Mouse (Mus musculus): ENCODE results near the gene Olfr1351. TPM values are rescaled to one million over a fixed set of nuclear protein-coding genes. Genes with fewer than 3 reads are reported as not detected.
"Not testable (repeated sequence)": the region's sequence is repeated elsewhere in the genome, so short reads cannot be mapped to it uniquely, and the experiment has no call there.

Olfr1351 gene
- not detected in 2 replicates for total RNA-seq (2015)
- not detected in 2 replicates for total RNA-seq (2017)

DNA sequence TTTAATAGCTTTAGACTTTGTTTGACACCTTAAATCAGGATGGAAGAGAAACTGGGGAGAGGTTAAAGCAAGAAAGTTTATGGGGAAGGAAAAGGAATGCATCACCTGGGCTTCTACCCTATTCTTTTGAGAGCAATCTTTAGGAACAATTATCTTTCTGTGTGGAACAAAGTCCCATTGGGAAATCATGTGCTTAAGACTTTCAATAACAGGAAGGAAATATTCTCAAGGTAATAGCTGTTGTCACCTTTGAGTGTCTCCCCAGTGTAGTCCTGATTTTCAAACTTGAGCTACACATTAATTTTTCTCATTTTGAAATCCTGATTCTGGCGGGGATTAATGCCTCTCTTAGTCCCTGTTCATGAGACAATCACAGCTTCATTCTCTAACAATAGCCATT is at the start of gene Olfr1351:
TSS of gene Olfr1351 (plus strand) at position 301 of the 400 bp plus-strand sequence.
- no peak for ATAC-seq (ENCODE audit: poor library complexity, severe bottlenecking)

DNA sequence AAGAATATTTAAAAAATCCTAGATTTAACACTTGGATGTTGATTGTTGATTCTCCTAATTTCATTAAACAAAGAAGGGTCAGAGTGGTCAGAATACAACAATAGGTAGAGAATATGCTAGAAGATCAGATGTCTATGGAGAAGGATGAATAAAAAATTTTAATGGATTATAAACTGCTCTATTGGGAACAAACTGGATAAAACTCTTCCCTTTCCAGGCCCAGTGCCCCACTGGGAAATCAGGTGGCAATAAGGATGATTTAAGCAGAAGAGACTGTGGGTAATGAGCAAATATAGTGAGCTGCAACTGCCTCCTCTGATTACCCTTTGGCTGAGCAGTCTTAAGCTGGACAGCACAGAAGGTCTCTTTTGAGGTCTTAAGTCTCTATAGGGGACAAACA is 49.3 kb upstream of the Olfr1351 start, which contains the start of gene Olfr1353:
TSS of gene Olfr1353 (plus strand) at position 301 of the 400 bp plus-strand sequence.
- not testable (repeated sequence) for ATAC-seq (ENCODE audit: poor library complexity, severe bottlenecking)

DNA sequence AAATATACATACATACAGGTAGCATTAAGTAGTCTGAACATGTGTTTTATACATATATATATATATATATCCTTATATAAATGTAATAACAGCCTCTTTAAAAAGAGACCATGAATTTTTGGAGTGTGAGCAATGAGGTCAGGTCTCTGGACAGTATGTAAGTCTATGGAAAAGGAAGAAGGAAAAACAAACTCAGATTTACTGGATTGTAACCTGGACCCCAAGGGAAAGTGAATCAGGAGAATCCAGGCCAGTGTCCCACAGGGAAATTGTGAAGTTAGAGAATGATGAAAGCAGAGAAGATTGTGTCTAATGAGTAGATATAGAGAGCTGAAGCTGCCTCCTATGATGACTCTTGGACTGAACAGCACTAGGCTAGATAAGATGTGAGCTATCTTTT is 31.5 kb upstream of the Olfr1351 start, which contains the start of gene Olfr1352:
TSS of gene Olfr1352 (plus strand) at position 301 of the 400 bp plus-strand sequence.
- ATAC-seq (ENCODE audit: poor library complexity, severe bottlenecking) = no peak

DNA sequence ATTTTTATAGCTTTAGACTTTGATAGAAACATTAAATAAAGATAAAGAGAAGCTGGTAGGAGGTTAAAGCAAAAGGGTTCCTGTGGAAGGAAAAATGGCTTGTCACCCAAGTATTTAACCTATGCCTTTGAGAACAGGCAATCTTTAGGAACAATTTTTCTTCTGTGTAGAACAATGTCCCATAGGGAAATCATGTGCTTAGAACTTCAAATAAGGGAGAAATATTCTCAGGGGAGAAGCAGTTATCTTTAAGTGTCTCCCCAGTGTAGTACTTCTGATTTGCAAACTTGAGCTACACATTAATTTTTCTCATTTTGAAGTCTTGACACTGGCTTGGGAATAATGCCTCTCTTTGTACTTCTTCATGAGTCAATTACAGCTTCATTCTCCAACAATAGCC is 16.2 kb downstream of the Olfr1351 start, which contains the start of gene Olfr57:
TSS of gene Olfr57 (plus strand) at position 301 of the 400 bp plus-strand sequence.
- ATAC-seq (ENCODE audit: poor library complexity, severe bottlenecking) = no peak

DNA sequence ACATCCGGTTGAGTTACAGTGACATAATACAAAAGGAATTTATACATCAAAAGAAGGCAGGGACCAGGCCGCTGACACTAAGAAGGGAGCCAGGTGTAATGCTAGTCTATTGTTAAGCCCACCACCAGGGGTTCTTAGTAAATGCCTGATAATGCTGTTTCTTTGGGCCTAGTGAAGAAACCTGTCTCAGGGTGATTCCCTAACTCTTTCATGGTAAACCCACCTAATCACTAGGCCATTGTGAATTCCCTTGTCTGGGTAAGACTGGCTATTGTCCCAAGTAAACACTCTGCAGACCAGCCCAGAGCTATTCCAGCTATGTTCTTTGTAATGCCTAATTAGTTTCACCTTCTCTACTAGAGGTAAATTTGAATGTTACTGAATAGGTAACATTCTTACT is 30.2 kb downstream of the Olfr1351 start:
- not testable (repeated sequence) for ATAC-seq (ENCODE audit: poor library complexity, severe bottlenecking)

DNA sequence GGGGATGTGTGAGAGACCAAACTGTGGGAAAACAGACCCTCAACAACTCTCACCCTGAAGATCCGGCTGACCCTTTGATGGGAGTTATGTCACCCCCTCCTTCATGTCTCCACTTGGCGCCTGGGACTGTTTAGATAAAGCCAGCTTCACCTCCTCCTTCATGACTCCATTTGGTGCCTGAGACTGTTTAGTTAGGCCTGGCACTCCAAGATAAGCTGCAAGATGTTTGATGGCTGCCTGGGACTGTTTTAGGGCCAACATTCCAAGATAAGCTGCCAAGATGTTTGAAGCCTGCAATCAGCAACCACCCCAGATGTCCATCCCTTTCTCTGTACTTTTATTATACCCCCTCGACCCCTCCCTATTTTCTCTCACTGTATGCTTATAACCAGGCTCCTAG is 45.1 kb downstream of the Olfr1351 start:
- ATAC-seq (ENCODE audit: poor library complexity, severe bottlenecking) = not testable (repeated sequence)

Other genes with a start within 250 kb of the Olfr1351 start
- not detected in 2 replicates for gene Slc1a6, start 232.0 kb upstream of the Olfr1351 start, total RNA-seq (2015)
- not detected in 2 replicates for gene Slc1a6, start 232.0 kb upstream of the Olfr1351 start, total RNA-seq (2017)
- not detected in 2 replicates for gene Olfr1356, start 160.3 kb upstream of the Olfr1351 start, total RNA-seq (2015)
- gene Olfr1356, start 160.3 kb upstream of the Olfr1351 start, total RNA-seq (2017) = 0.04 TPM in 1 of 2 replicates, not detected in the other
- not detected in 2 replicates for gene Olfr1355, start 136.9 kb upstream of the Olfr1351 start, total RNA-seq (2015)
- not detected in 2 replicates for gene Olfr1355, start 136.9 kb upstream of the Olfr1351 start, total RNA-seq (2017)
- not detected in 2 replicates for gene Olfr1354, start 99.3 kb upstream of the Olfr1351 start, total RNA-seq (2015)
- not detected in 2 replicates for gene Olfr1354, start 99.3 kb upstream of the Olfr1351 start, total RNA-seq (2017)
- gene Olfr8, start 61.8 kb upstream of the Olfr1351 start, total RNA-seq (2015) = not detected in 2 replicates
- gene Olfr8, start 61.8 kb upstream of the Olfr1351 start, total RNA-seq (2017) = not detected in 2 replicates
- not detected in 2 replicates for gene Olfr1353, start 49.2 kb upstream of the Olfr1351 start, total RNA-seq (2015)
- gene Olfr1353, start 49.2 kb upstream of the Olfr1351 start, total RNA-seq (2017) = not detected in 2 replicates
- 0.02 TPM in 1 of 2 replicates, not detected in the other for gene Olfr1352, start 31.4 kb upstream of the Olfr1351 start, total RNA-seq (2015)
- not detected in 2 replicates for gene Olfr1352, start 31.4 kb upstream of the Olfr1351 start, total RNA-seq (2017)
- not detected in 2 replicates for gene Olfr57, start 16.3 kb downstream of the Olfr1351 start, total RNA-seq (2015)
- gene Olfr57, start 16.3 kb downstream of the Olfr1351 start, total RNA-seq (2017) = not detected in 2 replicates
- 7.7 and 8.1 TPM in 2 replicates for gene 2610008E11Rik, start 85.1 kb downstream of the Olfr1351 start, total RNA-seq (2015)
- gene 2610008E11Rik, start 85.1 kb downstream of the Olfr1351 start, total RNA-seq (2017) = 6.6 and 13.4 TPM in 2 replicates
- gene Vmn2r80, start 136.3 kb downstream of the Olfr1351 start, total RNA-seq (2015) = not detected in 2 replicates
- not detected in 2 replicates for gene Vmn2r80, start 136.3 kb downstream of the Olfr1351 start, total RNA-seq (2017)
- gene Vmn2r81, start 235.2 kb downstream of the Olfr1351 start, total RNA-seq (2015) = not detected in 2 replicates
- not detected in 2 replicates for gene Vmn2r81, start 235.2 kb downstream of the Olfr1351 start, total RNA-seq (2017)